Mouse (Mus musculus): Measurements from ENCODE around the gene Cdh10. TPM values are rescaled to one million over a fixed set of nuclear protein-coding genes. Genes with fewer than 3 reads are reported as not detected.

The Cdh10 gene
- polyA plus RNA-seq, 1 experiment from 2014 or later: 2.3 TPM

DNA sequence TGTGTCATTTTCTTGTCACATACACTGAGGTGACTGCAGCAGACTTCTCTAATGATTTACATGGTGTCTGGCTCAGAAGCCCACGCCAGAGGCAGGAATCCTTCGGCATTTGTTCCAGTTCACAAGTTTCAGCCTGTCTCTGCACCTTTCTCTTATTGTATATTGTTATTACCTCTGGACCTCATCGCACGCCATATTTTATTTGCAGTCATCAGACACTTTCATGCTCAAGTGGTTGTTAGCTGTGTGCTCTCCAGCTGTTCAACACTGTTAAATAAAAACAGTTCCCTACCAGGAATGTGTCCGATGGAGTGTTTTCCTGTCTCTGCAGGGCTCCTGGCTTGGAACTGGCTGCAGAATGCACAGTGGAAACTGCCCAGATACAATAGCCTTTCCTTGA lies 26.1 kb downstream of the Cdh10 start:
- Histone ChIP-seq H3K9me3 (replicated peaks; ENCODE audit: control insufficient read depth, low read length) (no peaks in the 10 kb centered on the region), H3K4me3 (ENCODE audit: low read depth, low read length) (no peak overlapping the region), H3K4me1 (ENCODE audit: control insufficient read depth, insufficient read depth, low read length) (no peaks in the 10 kb centered on the region), H3K36me3 (ENCODE audit: control insufficient read depth, insufficient read depth, low read length) (no peaks in the 10 kb centered on the region), H3K4me2 (peak overlapping the region; percentile 9; the same call in 1 of the 2 replicates), H3K9ac (ENCODE audit: low read depth, low read length) (no peak overlapping the region), H3K27ac (ENCODE audit: low read depth, low read length) (no peak overlapping the region), H3K27me3 (ENCODE audit: control insufficient read depth, insufficient read depth, low read length) (no peaks in the 10 kb centered on the region)
- WGBS (ENCODE audit: insufficient replicate concordance): 42% methylated on average over 5 of the region's 5 CpGs
- ATAC-seq (replicated peaks; ENCODE audit: insufficient number of reproducible peaks, low FRiP score, low TSS enrichment): no peak

- WGBS (ENCODE audit: insufficient replicate concordance): 74% methylated on average over 2 of the region's 2 CpGs
- H3K9ac ChIP-seq (ENCODE audit: low read depth, low read length): no peak overlapping the region
- no peak for ATAC-seq (replicated peaks; ENCODE audit: insufficient number of reproducible peaks, low FRiP score, low TSS enrichment)
These were observed 31.8 kb downstream of the Cdh10 start for GRCm38 (mm10) chr15:18850497-18850896.

GRCm38 (mm10) chr15:18858135-18858534 lies 39.4 kb downstream of the Cdh10 start:
- H3K36me3 ChIP-seq (ENCODE audit: control insufficient read depth, insufficient read depth, low read length): no peaks in the 10 kb centered on the region
- no peaks in the 10 kb centered on the region for H3K4me1 ChIP-seq (ENCODE audit: control insufficient read depth, insufficient read depth, low read length)
- 72% methylated on average over 2 of the region's 2 CpGs for WGBS (ENCODE audit: insufficient replicate concordance)
- H3K4me2 ChIP-seq: no peak overlapping the region
- H3K9ac ChIP-seq (ENCODE audit: low read depth, low read length): no peak overlapping the region
- H3K9me3 ChIP-seq (replicated peaks; ENCODE audit: control insufficient read depth, low read length): no peaks in the 10 kb centered on the region
- H3K27me3 ChIP-seq (ENCODE audit: control insufficient read depth, insufficient read depth, low read length): no peaks in the 10 kb centered on the region
- H3K4me3 ChIP-seq (ENCODE audit: low read depth, low read length): no peak overlapping the region
- ATAC-seq (replicated peaks; ENCODE audit: insufficient number of reproducible peaks, low FRiP score, low TSS enrichment): no peak
- no peak overlapping the region for H3K27ac ChIP-seq (ENCODE audit: low read depth, low read length)

More at GRCm38 (mm10) chr15:18850497-18850896, 31.8 kb downstream of the Cdh10 start:
- Histone ChIP-seq H3K36me3 (ENCODE audit: control insufficient read depth, insufficient read depth, low read length) (no peaks in the 10 kb centered on the region), H3K4me3 (ENCODE audit: low read depth, low read length) (no peak overlapping the region), H3K9me3 (replicated peaks; ENCODE audit: control insufficient read depth, low read length) (no peaks in the 10 kb centered on the region), H3K4me2 (no peak overlapping the region), H3K27me3 (ENCODE audit: control insufficient read depth, insufficient read depth, low read length) (no peaks in the 10 kb centered on the region), H3K27ac (ENCODE audit: low read depth, low read length) (no peak overlapping the region), H3K4me1 (ENCODE audit: control insufficient read depth, insufficient read depth, low read length) (no peaks in the 10 kb centered on the region)

DNA sequence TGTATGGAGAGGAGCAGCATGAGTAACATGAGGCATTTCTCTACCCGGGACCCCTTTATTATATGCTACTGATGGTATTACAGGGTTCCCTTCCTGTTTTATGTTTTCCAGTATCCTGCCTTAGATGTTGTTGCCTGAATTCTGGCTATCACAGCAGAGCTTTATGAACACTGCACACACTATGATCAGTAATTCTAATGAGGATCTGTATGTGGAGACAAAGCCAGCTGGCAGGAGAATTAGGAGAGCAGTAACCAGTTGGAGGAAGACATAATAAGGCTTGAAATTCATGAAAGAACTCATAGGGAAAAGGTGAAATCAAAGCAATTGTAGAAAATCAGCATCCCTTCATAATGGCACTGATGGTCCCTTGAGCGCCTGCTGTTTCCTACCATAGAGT lies 51.1 kb downstream of the Cdh10 start:
- Histone ChIP-seq H3K27ac (ENCODE audit: low read depth, low read length) (no peak overlapping the region), H3K4me1 (ENCODE audit: control insufficient read depth, insufficient read depth, low read length) (no peaks in the 10 kb centered on the region), H3K4me3 (ENCODE audit: low read depth, low read length) (no peak overlapping the region), H3K9me3 (replicated peaks; ENCODE audit: control insufficient read depth, low read length) (no peaks in the 10 kb centered on the region), H3K36me3 (ENCODE audit: control insufficient read depth, insufficient read depth, low read length) (no peaks in the 10 kb centered on the region), H3K9ac (ENCODE audit: low read depth, low read length) (no peak overlapping the region), H3K4me2 (no peak overlapping the region), H3K27me3 (ENCODE audit: control insufficient read depth, insufficient read depth, low read length) (no peaks in the 10 kb centered on the region)
- 82% methylated on average over 2 of the region's 2 CpGs for WGBS (ENCODE audit: insufficient replicate concordance)
- ATAC-seq (replicated peaks; ENCODE audit: insufficient number of reproducible peaks, low FRiP score, low TSS enrichment): no peak

- H3K9me3 ChIP-seq (replicated peaks; ENCODE audit: control insufficient read depth, low read length): no peaks in the 10 kb centered on the region
- no peaks in the 10 kb centered on the region for H3K4me1 ChIP-seq (ENCODE audit: control insufficient read depth, insufficient read depth, low read length)
- no peaks in the 10 kb centered on the region for H3K27me3 ChIP-seq (ENCODE audit: control insufficient read depth, insufficient read depth, low read length)
- WGBS (ENCODE audit: insufficient replicate concordance): 71% methylated on average over 5 of the region's 5 CpGs
- no peak overlapping the region for H3K9ac ChIP-seq (ENCODE audit: low read depth, low read length)
- H3K36me3 ChIP-seq (ENCODE audit: control insufficient read depth, insufficient read depth, low read length): no peaks in the 10 kb centered on the region
- H3K27ac ChIP-seq (ENCODE audit: low read depth, low read length): no peak overlapping the region
- H3K4me2 ChIP-seq: no peak overlapping the region
- no peak overlapping the region for H3K4me3 ChIP-seq (ENCODE audit: low read depth, low read length)
- ATAC-seq (replicated peaks; ENCODE audit: insufficient number of reproducible peaks, low FRiP score, low TSS enrichment): no peak
These were observed 62.7 kb downstream of the Cdh10 start for GRCm38 (mm10) chr15:18881467-18881866.

DNA sequence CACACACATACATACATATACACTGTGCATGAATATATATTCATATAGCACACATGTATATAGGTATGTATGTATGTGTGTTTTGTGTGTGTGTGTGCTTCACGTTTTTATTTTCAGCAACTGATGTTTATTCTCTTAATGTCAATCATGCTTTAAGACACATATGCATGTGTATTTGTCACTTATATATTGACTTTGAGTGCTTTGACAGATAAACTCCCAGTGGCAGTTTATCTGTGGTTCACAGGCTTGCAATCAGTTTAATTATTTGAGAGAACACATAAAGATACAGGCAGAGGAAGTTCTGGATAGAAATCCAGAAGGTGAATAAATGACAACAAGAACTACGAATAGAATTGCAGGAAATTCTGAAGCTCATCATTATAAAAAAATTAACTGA lies 67.9 kb downstream of the Cdh10 start:
- Histone ChIP-seq H3K4me3 (ENCODE audit: low read depth, low read length) (no peak overlapping the region), H3K9me3 (replicated peaks; ENCODE audit: control insufficient read depth, low read length) (no peaks in the 10 kb centered on the region), H3K27me3 (ENCODE audit: control insufficient read depth, insufficient read depth, low read length) (no peaks in the 10 kb centered on the region), H3K36me3 (ENCODE audit: control insufficient read depth, insufficient read depth, low read length) (no peaks in the 10 kb centered on the region), H3K4me2 (no peak overlapping the region), H3K4me1 (ENCODE audit: control insufficient read depth, insufficient read depth, low read length) (no peaks in the 10 kb centered on the region), H3K27ac (ENCODE audit: low read depth, low read length) (no peak overlapping the region), H3K9ac (ENCODE audit: low read depth, low read length) (no peak overlapping the region)
- ATAC-seq (replicated peaks; ENCODE audit: insufficient number of reproducible peaks, low FRiP score, low TSS enrichment): no peak
- WGBS (ENCODE audit: insufficient replicate concordance): 76% methylated on average over 2 of the region's 2 CpGs

DNA sequence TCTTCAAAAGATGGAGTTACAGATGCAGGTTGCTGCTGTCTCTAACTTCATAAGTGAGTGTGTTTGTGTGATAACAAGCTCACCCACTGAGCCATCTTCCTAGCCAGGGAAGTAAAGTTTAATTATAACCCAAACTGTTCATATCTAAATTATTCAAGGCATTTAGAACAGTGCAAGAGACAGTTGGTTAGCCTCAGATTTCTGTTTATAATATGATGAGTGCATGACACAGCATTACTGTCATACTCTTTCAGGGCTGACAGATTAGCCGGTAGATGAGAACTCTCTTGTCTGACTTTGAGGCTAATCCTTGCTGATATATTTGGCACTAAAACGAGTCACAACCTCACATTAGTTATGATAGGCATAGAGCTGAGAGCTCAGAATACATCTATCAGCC lies 70.2 kb downstream of the Cdh10 start:
- 64% methylated on average over 2 of the region's 2 CpGs for WGBS (ENCODE audit: insufficient replicate concordance)

GRCm38 (mm10) chr15:18890358-18890757 lies 71.6 kb downstream of the Cdh10 start:
- no peaks in the 10 kb centered on the region for H3K9me3 ChIP-seq (replicated peaks; ENCODE audit: control insufficient read depth, low read length)
- H3K27ac ChIP-seq (ENCODE audit: low read depth, low read length): no peak overlapping the region
- no peak overlapping the region for H3K4me3 ChIP-seq (ENCODE audit: low read depth, low read length)
- 89% methylated on average over 8 of the region's 8 CpGs for WGBS (ENCODE audit: insufficient replicate concordance)
- no peak for ATAC-seq (replicated peaks; ENCODE audit: insufficient number of reproducible peaks, low FRiP score, low TSS enrichment)
- no peaks in the 10 kb centered on the region for H3K36me3 ChIP-seq (ENCODE audit: control insufficient read depth, insufficient read depth, low read length)
- H3K9ac ChIP-seq (ENCODE audit: low read depth, low read length): no peak overlapping the region
- no peaks in the 10 kb centered on the region for H3K27me3 ChIP-seq (ENCODE audit: control insufficient read depth, insufficient read depth, low read length)
- H3K4me2 ChIP-seq: no peak overlapping the region
- no peaks in the 10 kb centered on the region for H3K4me1 ChIP-seq (ENCODE audit: control insufficient read depth, insufficient read depth, low read length)

More for the DNA sequence above, 70.2 kb downstream of the Cdh10 start:
- no peak overlapping the region for H3K4me3 ChIP-seq (ENCODE audit: low read depth, low read length)
- ATAC-seq (replicated peaks; ENCODE audit: insufficient number of reproducible peaks, low FRiP score, low TSS enrichment): no peak
- H3K9me3 ChIP-seq (replicated peaks; ENCODE audit: control insufficient read depth, low read length): no peaks in the 10 kb centered on the region
- H3K27ac ChIP-seq (ENCODE audit: low read depth, low read length): no peak overlapping the region
- H3K36me3 ChIP-seq (ENCODE audit: control insufficient read depth, insufficient read depth, low read length): no peaks in the 10 kb centered on the region
- no peak overlapping the region for H3K9ac ChIP-seq (ENCODE audit: low read depth, low read length)
- H3K4me1 ChIP-seq (ENCODE audit: control insufficient read depth, insufficient read depth, low read length): no peaks in the 10 kb centered on the region
- H3K4me2 ChIP-seq: no peak overlapping the region
- H3K27me3 ChIP-seq (ENCODE audit: control insufficient read depth, insufficient read depth, low read length): no peaks in the 10 kb centered on the region

DNA sequence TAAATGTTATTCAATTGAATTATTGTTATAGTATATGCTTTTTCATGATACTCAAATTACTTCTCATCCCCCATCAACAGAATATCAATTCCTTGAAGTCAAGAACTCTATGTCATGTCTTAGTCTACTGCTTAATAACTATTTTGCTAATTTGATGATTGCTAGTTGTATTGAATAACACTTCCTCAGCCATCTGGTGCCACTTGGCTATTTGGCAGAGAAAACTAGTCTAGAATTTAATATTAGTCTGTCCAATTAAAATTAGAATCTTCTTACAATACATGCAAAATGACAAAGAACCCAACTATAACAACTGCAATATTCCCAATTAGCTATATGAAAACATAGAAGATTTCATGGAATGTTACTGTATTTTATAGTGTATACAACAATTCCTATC lies 82.0 kb downstream of the Cdh10 start:
- Histone ChIP-seq H3K4me3 (ENCODE audit: low read depth, low read length) (no peak overlapping the region), H3K9me3 (replicated peaks; ENCODE audit: control insufficient read depth, low read length) (no peaks in the 10 kb centered on the region), H3K4me1 (ENCODE audit: control insufficient read depth, insufficient read depth, low read length) (no peaks in the 10 kb centered on the region), H3K36me3 (ENCODE audit: control insufficient read depth, insufficient read depth, low read length) (no peaks in the 10 kb centered on the region), H3K27ac (ENCODE audit: low read depth, low read length) (no peak overlapping the region), H3K4me2 (no peak overlapping the region), H3K9ac (ENCODE audit: low read depth, low read length) (no peak overlapping the region), H3K27me3 (ENCODE audit: control insufficient read depth, insufficient read depth, low read length) (no peaks in the 10 kb centered on the region)
- no peak for ATAC-seq (replicated peaks; ENCODE audit: insufficient number of reproducible peaks, low FRiP score, low TSS enrichment)

Data from heart, embryonic 11.5 days (tissue).